Mouse (Mus musculus) lung, postnatal 0 days (tissue): Measurements from ENCODE around the gene Gm39653. TPM values are rescaled to one million over a fixed set of nuclear protein-coding genes. Genes with fewer than 3 reads are reported as not detected.

ENCODE experiments used
- ATAC-seq: fragments of 200-750 bp; cut with Nextera tagmentation; 2 replicates; pipeline ENCODE4 v1.8.0; 2017; ENCODE audit warnings: moderate library complexity
- DNase-seq: peaks from one replicate; pipeline ENCODE4 v3.0.0-alpha.2; 2016; ENCODE audit warnings: low spot score
- H3K27ac ChIP-seq: fragments of 300-500 bp; sonication (generic); 2 replicates; pipeline ENCODE4 v1.5.1; 2014; ENCODE audit warnings: antibody characterized with exemption, mild to moderate bottlenecking, low read length, mixed read lengths
- H3K27me3 ChIP-seq: fragments of 300-500 bp; sonication (generic); replicated peaks from 2 replicates; pipeline ENCODE4 v1.6.1; 2014; ENCODE audit warnings: low read length, mixed read lengths; ENCODE audit not compliant: insufficient read depth
- H3K36me3 ChIP-seq: fragments of 300-500 bp; sonication (generic); 2 replicates; pipeline ENCODE4 v1.6.1; 2014; ENCODE audit warnings: low read length, mixed read lengths; ENCODE audit not compliant: insufficient read depth
- H3K4me1 ChIP-seq: fragments of 300-500 bp; sonication (generic); 2 replicates; pipeline ENCODE4 v1.6.1; 2014; ENCODE audit warnings: antibody characterized with exemption, low read depth, low read length, mixed read lengths; ENCODE audit not compliant: insufficient read depth
- H3K4me2 ChIP-seq: fragments of 300-500 bp; sonication (generic); replicated peaks from 2 replicates; pipeline ENCODE4 v1.6.1; 2014; ENCODE audit warnings: low read depth, mild to moderate bottlenecking, low read length, moderate library complexity, mixed read lengths
- H3K4me3 ChIP-seq: fragments of 300-500 bp; sonication (generic); 2 replicates; pipeline ENCODE4 v1.5.1; 2014; ENCODE audit warnings: low read depth, low read length
- H3K9ac ChIP-seq: fragments of 300-500 bp; sonication (generic); replicated peaks from 2 replicates; pipeline ENCODE4 v1.6.1; 2014; ENCODE audit warnings: low read depth, mild to moderate bottlenecking
- H3K9me3 ChIP-seq: fragments of 300-500 bp; sonication (generic); 2 replicates; pipeline ENCODE4 v1.6.1; 2016; ENCODE audit warnings: low read length, mixed read lengths
- CTCF ChIP-seq: IDR thresholded peaks from 2 replicates; pipeline ENCODE4 v1.5.1; 2016; ENCODE audit warnings: antibody characterized with exemption, mild to moderate bottlenecking
- EP300 ChIP-seq: IDR thresholded peaks from 2 replicates; pipeline ENCODE4 v1.6.1; 2016; ENCODE audit warnings: antibody characterized with exemption, mild to moderate bottlenecking, control low read depth
- WGBS: fragments of 180-500 bp; shearing (Covaris S2); extraction: QIAGEN DNeasy Blood & Tissue Kit; methylation state at CpG from one replicate; pipeline ENCODE4 v1.1.7; 2014; 5-methylcytosine and 5-hydroxymethylcytosine counted together
- polyA plus RNA-seq: library from polyadenylated mRNA; unstranded; fragments of >200 nt; fragmentation: Nextera tagmentation; extraction: Ambion mirVana; gene quantifications from 2 replicates; pipeline ENCODE4 v1.2.1, GENCODE M21; 2015

Gene Gm39653
- polyA plus RNA-seq = not detected in 2 replicates

DNA sequence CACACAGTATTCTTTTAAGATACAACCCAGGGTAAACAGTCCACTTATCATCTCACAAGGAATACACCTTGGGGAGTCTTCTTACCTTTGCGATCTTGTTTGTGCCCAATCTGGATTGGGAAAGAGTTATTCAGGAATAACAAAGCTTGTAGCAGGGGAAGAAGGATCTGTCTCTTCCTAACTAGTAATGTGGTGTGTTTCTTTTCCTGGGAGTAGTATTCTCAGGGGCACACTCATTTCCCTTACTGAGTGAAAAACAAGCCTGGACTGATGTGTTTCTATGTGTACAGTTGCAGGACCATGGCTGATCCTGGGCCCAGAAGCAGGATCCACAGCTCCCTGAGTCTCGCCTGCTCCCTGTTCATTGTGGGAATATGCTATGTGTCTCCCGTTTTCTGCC lies at the start of gene Gm39653:
Gene Gm39653, plus strand, starts transcription at position 301 of the 400 bp plus-strand sequence.
- ATAC-seq (no peak), DNase-seq (no peak)
- H3K4me1 ChIP-seq = no peaks in the 10 kb centered on the region
- no peaks in the 10 kb centered on the region for H3K36me3 ChIP-seq
- 82% methylated on average over 3 of the region's 3 CpGs for WGBS
- TF ChIP-seq CTCF = no peak
- no peak for TF ChIP-seq EP300
- no peak within 1 kb of the TSS for H3K27ac ChIP-seq
- H3K27me3 ChIP-seq = no peaks in the 10 kb centered on the region
- H3K4me2 ChIP-seq = no peak within 1 kb of the TSS
- no peaks in the 10 kb centered on the region for H3K9me3 ChIP-seq
- no peak within 1 kb of the TSS for H3K4me3 ChIP-seq
- H3K9ac ChIP-seq = no peak within 1 kb of the TSS

- no peak for ATAC-seq
- no peak overlapping the region for H3K27ac ChIP-seq
- no peak for DNase-seq
- no peak overlapping the region for H3K4me2 ChIP-seq
- H3K4me1 ChIP-seq = no peaks in the 10 kb centered on the region
- no peaks in the 10 kb centered on the region for H3K36me3 ChIP-seq
- WGBS = 30% methylated on average over 7 of the region's 7 CpGs
- no peak for TF ChIP-seq CTCF
- no peak overlapping the region for H3K9ac ChIP-seq
- H3K9me3 ChIP-seq = no peaks in the 10 kb centered on the region
- no peak overlapping the region for H3K4me3 ChIP-seq
- no peaks in the 10 kb centered on the region for H3K27me3 ChIP-seq
Measured at GRCm38 (mm10) chr1:63566501-63566900, 49.3 kb upstream of the Gm39653 start.

DNA sequence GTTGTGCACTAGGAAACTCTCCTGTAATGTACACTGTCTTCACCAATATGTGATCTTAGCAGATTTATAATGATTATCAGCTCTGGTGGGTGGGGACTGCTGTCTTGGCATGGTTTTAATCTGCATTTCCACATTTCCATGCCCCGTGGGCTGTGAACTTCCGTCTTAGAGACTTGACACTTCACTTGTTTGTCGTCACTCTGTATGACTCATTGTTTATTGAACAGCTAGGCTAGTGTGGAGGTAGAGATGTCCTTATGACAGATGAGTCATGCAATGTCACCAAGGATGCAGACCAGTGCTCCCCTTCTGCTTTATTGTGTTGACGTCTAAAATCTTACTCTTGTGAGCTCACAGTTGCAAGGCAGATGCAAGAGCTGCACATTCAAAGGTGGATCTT lies 48.7 kb upstream of the Gm39653 start:
- ATAC-seq = peak; percentile 55; the same call in 1 of the 2 replicates

DNA sequence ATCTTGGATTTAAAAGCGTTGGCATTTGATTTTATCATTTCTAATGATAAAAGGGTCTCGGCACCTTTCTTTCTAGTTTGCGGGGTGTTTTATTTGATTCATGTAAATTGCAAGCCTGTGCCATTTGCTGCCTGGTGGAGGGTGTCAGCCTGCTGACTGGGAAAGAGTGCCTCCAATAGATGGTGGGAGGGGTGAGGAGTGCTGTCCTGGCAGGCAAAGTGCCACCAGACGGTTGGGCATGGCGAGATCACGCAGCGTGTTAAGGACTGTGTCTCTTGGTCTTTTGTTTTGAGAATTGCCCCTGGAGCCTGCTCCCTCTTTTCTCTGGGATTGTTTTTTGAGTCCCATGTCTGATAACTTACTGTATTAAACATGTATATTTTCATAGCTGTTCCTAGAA lies 43.5 kb upstream of the Gm39653 start:
- TF ChIP-seq EP300 (no peak), CTCF (no peak)
- 68% methylated on average over 7 of the region's 7 CpGs for WGBS
- no peaks in the 10 kb centered on the region for H3K27me3 ChIP-seq
- H3K4me1 ChIP-seq = no peaks in the 10 kb centered on the region
- H3K9me3 ChIP-seq = no peaks in the 10 kb centered on the region
- no peak for ATAC-seq
- H3K9ac ChIP-seq = no peak overlapping the region
- DNase-seq = no peak
- H3K4me2 ChIP-seq = no peak overlapping the region
- H3K27ac ChIP-seq = no peak overlapping the region
- H3K36me3 ChIP-seq = no peaks in the 10 kb centered on the region
- no peak overlapping the region for H3K4me3 ChIP-seq

More for the DNA sequence above, 48.7 kb upstream of the Gm39653 start:
- Histone ChIP-seq H3K4me3 (no peak overlapping the region), H3K4me1 (no peaks in the 10 kb centered on the region), H3K27ac (no peak overlapping the region), H3K36me3 (no peaks in the 10 kb centered on the region), H3K9ac (no peak overlapping the region), H3K4me2 (no peak overlapping the region), H3K27me3 (no peaks in the 10 kb centered on the region), H3K9me3 (no peaks in the 10 kb centered on the region)
- DNase-seq = peak; percentile 9
- 25% methylated on average over 4 of the region's 4 CpGs for WGBS
- TF ChIP-seq CTCF (no peak), EP300 (no peak)

GRCm38 (mm10) chr1:63573432-63573831 lies 42.3 kb upstream of the Gm39653 start:
- no peak for ATAC-seq
- Histone ChIP-seq H3K4me3 (no peak overlapping the region), H3K9me3 (no peaks in the 10 kb centered on the region), H3K27ac (no peak overlapping the region), H3K4me1 (no peaks in the 10 kb centered on the region), H3K4me2 (no peak overlapping the region), H3K9ac (no peak overlapping the region), H3K36me3 (no peaks in the 10 kb centered on the region), H3K27me3 (no peaks in the 10 kb centered on the region)
- whole genome bisulfite sequencing = 56% methylated on average over 6 of the region's 6 CpGs
- DNase-seq = peak; percentile 6
- TF ChIP-seq CTCF (no peak), EP300 (no peak)

DNA sequence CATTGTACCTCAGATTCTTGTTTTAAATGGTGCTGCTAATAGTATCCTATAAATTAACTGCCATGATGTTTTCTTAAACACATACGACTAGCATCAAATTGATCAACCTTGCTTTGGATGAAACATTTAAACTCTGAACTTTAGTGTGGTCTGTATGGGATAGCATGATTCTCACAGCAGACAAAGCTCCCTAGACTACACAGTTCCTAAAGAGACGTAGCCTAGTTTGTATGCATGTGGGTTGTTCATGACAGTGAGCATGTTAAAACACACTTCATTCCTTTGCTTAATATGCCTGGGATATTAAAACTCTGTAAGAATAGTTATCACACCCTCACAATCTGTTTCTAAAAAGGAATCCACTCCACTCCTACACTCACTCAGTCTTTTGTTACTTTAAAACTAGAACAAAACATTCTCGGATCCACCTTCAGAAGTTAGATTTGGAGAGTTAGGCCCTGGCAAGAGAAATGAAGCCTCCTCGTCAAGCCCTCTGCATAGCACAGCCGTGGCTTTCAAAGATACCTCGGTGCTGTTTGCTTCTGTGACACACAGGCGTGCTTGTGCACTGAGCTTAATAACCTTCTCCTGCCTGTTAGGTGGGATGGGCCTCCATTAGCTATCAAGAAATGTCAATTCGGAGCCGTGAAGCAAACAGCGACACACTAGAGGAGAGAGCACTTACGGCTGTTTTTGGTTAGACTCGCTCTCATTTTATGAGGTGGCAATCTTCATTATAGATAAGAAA lies 41.7 kb upstream of the Gm39653 start:
- no peaks in the 10 kb centered on the region for H3K4me1 ChIP-seq
- no peak overlapping the region for H3K4me3 ChIP-seq
- no peak overlapping the region for H3K4me2 ChIP-seq
- no peak overlapping the region for H3K9ac ChIP-seq
- H3K27me3 ChIP-seq = no peaks in the 10 kb centered on the region
- H3K9me3 ChIP-seq = no peaks in the 10 kb centered on the region
- WGBS = 45% methylated on average over 12 of the region's 12 CpGs
- TF ChIP-seq EP300 (no peak), CTCF (no peak)
- H3K27ac ChIP-seq = no peak overlapping the region
- H3K36me3 ChIP-seq = no peaks in the 10 kb centered on the region
- ATAC-seq (no peak), DNase-seq (no peak)
